Mouse (Mus musculus): ENCODE results near the gene Col13a1. TPM values are rescaled to one million over a fixed set of nuclear protein-coding genes. Genes with fewer than 3 reads are reported as not detected.

Gene Col13a1
- polyA plus RNA-seq, 1 experiment from 2014 or later, result 1.2 TPM

DNA sequence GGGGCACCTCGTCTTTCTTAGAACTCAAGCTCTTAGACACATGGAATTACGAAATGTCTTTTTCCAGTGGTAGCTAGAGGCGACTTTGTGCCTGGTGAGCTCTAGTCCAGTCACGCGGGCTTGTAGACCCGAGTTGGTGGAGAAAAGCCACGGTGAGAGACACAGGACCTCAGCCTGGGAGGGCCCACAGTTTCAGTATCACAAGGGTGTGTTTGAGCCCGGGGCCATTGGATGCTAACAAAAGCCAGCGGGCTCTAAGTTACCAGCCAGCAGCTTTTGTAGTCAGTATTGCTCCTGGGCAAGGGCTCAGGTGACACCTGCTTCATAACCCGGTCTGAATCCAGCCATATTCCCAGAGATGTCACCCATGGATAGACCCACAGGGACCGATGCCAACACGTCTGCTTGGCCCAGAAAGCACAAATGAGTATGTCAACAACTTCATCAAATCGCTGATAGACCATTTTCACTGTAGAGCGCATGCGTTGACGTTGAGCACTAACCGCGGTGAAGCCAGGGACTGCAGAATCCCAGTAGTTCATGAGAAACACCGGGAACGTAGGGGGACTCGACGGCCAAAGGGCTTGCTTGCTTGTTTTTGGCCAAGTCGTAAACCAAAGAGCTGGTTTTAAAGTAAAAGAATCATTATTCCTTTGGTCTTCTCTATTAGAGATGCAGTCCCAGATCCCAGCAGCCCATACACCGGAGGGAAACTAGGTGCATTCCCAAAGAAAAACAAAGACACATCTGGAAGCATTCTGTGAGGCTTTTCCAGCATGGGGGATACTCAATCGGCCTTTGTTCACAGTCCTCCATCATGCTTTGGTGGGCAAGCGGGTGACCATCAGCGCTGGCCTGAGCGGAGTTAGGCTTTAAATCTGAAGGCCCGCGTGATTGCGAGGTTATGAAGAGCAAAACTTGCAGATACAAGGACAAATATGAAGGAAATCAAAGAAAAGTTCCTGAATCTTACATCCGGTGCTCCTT, 150.7 kb downstream of the Col13a1 start:
- Histone ChIP-seq H3K36me3 (ENCODE audit: control insufficient read depth, insufficient read depth, low read length) (no peaks in the 10 kb centered on the region), H3K9ac (ENCODE audit: low read length) (no peak overlapping the region), H3K4me2 (ENCODE audit: low read depth, low read length, severe bottlenecking) (no peak overlapping the region), H3K4me3 (ENCODE audit: low read depth, low read length) (no peak overlapping the region), H3K9me3 (ENCODE audit: control insufficient read depth, low read length) (no peaks in the 10 kb centered on the region), H3K4me1 (replicated peaks; ENCODE audit: control insufficient read depth, insufficient read depth, low read length) (peaks cover 4% of the 10 kb centered on the region), H3K27me3 (ENCODE audit: control insufficient read depth, insufficient read depth, low read length) (no peaks in the 10 kb centered on the region), H3K27ac (ENCODE audit: low read depth, low read length) (no peak overlapping the region)
- DNase-seq (ENCODE audit: low spot score), result no peak
- WGBS, result 84% methylated on average over 32 of the region's 32 CpGs
- ATAC-seq (replicated peaks; ENCODE audit: low FRiP score), result no peak

DNA sequence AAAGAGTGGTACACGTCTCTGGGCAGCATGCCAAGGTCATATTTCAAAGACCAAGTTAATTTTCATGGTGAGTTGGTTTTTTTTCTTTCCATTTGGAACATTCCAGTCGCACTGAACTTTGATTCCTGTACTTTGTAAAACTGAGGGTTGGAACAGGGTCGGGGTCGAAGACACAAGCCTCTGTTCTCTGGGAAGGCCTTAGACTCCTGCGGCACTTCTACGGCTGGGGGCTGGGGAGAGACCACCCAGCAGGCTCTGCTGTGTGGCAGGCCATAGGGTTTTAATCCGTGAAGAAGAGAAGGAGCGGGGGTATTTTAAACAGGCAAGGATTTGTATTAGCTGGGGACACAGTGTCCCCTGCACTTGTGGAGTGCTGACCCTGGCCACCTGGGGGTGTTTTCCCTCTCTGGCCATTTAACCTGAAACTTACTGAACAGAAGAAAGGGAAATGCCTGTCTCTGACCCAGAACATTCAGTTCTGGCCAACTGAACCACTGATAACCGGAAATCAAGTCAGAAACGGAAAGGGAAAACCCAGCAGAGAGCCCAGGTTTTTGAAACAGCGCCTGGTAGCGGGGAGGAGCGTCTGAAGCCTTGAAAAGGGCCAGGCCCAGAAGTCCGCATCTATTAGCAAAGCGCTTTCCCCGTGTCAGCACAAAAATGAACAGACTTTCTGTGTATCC, 152.0 kb downstream of the Col13a1 start:
- H3K9ac ChIP-seq (ENCODE audit: low read length), result no peak overlapping the region
- DNase-seq (ENCODE audit: low spot score), result no peak
- no peak for ATAC-seq (replicated peaks; ENCODE audit: low FRiP score)
- H3K4me3 ChIP-seq (ENCODE audit: low read depth, low read length), result no peak overlapping the region
- WGBS, result 20% methylated on average over 16 of the region's 16 CpGs
- H3K9me3 ChIP-seq (ENCODE audit: control insufficient read depth, low read length), result no peaks in the 10 kb centered on the region
- no peaks in the 10 kb centered on the region for H3K27me3 ChIP-seq (ENCODE audit: control insufficient read depth, insufficient read depth, low read length)
- H3K4me1 ChIP-seq (replicated peaks; ENCODE audit: control insufficient read depth, insufficient read depth, low read length), result peaks cover 4% of the 10 kb centered on the region
- peak overlapping the region; percentile 21; the same call in 1 of the 2 replicates for H3K27ac ChIP-seq (ENCODE audit: low read depth, low read length)
- H3K4me2 ChIP-seq (ENCODE audit: low read depth, low read length, severe bottlenecking), result no peak overlapping the region
- no peaks in the 10 kb centered on the region for H3K36me3 ChIP-seq (ENCODE audit: control insufficient read depth, insufficient read depth, low read length)

DNA sequence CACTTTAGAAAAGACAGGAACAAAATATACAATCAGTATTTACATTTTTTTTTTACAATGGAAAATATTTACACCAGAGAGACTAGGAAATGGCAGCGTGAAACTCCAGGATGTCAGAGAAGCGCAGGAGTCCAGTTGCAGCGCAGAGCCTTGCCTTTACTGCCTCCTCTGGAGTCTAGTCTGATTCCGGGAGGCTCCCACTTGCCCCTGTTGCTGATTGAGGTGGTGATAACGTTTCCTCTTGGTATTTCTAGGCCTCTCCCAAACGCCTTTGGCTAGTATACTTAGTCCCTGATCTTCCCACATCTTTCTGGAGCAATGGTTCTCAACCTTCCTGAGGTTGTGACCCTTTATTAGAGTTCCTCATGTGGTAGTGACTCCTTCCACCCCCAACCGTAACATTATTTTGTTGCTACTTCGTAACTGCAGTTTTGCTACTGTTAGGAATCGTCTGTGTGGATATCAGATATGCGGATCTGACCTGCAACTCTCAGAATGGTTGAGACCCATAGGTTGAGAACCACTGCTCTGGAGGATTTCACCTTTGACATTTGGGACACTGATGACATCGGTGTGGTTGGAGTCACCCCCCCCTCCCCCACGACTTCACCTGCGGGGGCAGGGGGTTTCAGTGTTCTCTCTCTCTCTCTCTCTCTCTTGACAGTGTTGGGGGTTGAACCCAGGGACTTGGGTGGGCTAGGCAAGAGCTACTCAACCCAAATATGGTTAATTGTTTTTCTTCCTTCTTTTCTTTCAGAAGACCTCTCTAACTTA, 152.7 kb downstream of the Col13a1 start:
- no peak overlapping the region for H3K9ac ChIP-seq (ENCODE audit: low read length)
- H3K4me2 ChIP-seq (ENCODE audit: low read depth, low read length, severe bottlenecking), result no peak overlapping the region
- ATAC-seq (replicated peaks; ENCODE audit: low FRiP score) (no peak), DNase-seq (ENCODE audit: low spot score) (no peak)
- H3K9me3 ChIP-seq (ENCODE audit: control insufficient read depth, low read length), result no peaks in the 10 kb centered on the region
- no peaks in the 10 kb centered on the region for H3K36me3 ChIP-seq (ENCODE audit: control insufficient read depth, insufficient read depth, low read length)
- 67% methylated on average over 13 of the region's 13 CpGs for WGBS
- H3K4me3 ChIP-seq (ENCODE audit: low read depth, low read length), result no peak overlapping the region
- H3K27ac ChIP-seq (ENCODE audit: low read depth, low read length), result no peak overlapping the region
- H3K4me1 ChIP-seq (replicated peaks; ENCODE audit: control insufficient read depth, insufficient read depth, low read length), result peaks cover 4% of the 10 kb centered on the region
- H3K27me3 ChIP-seq (ENCODE audit: control insufficient read depth, insufficient read depth, low read length), result no peaks in the 10 kb centered on the region

DNA sequence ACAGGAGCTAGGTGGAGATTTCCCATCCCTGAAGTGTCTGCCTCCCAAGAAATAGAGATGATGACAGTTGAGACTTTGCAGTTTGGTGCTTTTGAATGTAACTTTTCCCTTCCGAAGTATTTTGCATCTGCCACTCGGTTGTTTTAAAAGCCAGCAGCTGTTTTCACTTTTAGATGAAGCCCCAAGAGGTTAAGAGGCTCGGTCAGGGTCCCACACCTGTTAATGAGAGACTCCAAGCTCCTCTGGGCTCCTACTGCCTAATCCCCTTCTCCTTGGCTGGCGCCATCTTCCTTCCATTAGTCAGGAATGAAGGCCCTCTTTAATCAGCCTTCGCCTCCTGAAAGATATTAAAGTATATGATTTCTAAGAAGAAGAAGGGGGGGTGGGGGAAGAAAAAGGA, 153.4 kb downstream of the Col13a1 start:
- no peak overlapping the region for H3K27ac ChIP-seq (ENCODE audit: low read depth, low read length)
- no peak for ATAC-seq (replicated peaks; ENCODE audit: low FRiP score)
- WGBS, result 44% methylated on average over 5 of the region's 5 CpGs

DNA sequence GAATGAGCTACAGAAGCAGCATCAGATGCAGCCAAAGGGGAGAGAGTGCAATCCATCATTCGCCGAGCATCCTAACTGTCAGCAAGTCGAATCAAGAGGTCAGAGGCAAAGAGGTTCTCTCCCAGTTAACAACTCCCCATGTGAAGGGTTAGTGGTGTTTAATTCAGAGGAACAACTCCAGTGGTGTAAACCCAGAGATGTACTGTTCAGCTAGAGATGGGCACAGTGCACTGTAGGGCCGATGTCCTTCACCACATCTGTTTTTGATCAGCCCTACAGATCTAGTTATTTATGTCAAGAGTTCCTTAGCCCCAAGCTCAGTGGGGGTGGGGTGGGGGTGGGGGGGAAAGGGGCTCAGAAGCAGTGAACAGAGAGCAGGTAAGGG, 155.2 kb downstream of the Col13a1 start:
- Histone ChIP-seq H3K9ac (ENCODE audit: low read length) (no peak overlapping the region), H3K36me3 (ENCODE audit: control insufficient read depth, insufficient read depth, low read length) (no peaks in the 10 kb centered on the region), H3K27ac (ENCODE audit: low read depth, low read length) (no peak overlapping the region), H3K4me2 (ENCODE audit: low read depth, low read length, severe bottlenecking) (no peak overlapping the region), H3K9me3 (ENCODE audit: control insufficient read depth, low read length) (no peaks in the 10 kb centered on the region), H3K4me3 (ENCODE audit: low read depth, low read length) (no peak overlapping the region), H3K27me3 (ENCODE audit: control insufficient read depth, insufficient read depth, low read length) (no peaks in the 10 kb centered on the region), H3K4me1 (replicated peaks; ENCODE audit: control insufficient read depth, insufficient read depth, low read length) (peaks cover 4% of the 10 kb centered on the region)
- DNase-seq (ENCODE audit: low spot score) (no peak), ATAC-seq (replicated peaks; ENCODE audit: low FRiP score) (no peak)
- WGBS, result 75% methylated on average over 4 of the region's 4 CpGs

More for the DNA sequence above, 153.4 kb downstream of the Col13a1 start:
- no peaks in the 10 kb centered on the region for H3K27me3 ChIP-seq (ENCODE audit: control insufficient read depth, insufficient read depth, low read length)
- H3K4me3 ChIP-seq (ENCODE audit: low read depth, low read length), result no peak overlapping the region
- H3K9ac ChIP-seq (ENCODE audit: low read length), result no peak overlapping the region
- H3K4me2 ChIP-seq (ENCODE audit: low read depth, low read length, severe bottlenecking), result no peak overlapping the region
- no peaks in the 10 kb centered on the region for H3K36me3 ChIP-seq (ENCODE audit: control insufficient read depth, insufficient read depth, low read length)
- H3K4me1 ChIP-seq (replicated peaks; ENCODE audit: control insufficient read depth, insufficient read depth, low read length), result peaks cover 4% of the 10 kb centered on the region
- no peak for DNase-seq (ENCODE audit: low spot score)
- H3K9me3 ChIP-seq (ENCODE audit: control insufficient read depth, low read length), result no peaks in the 10 kb centered on the region

DNA sequence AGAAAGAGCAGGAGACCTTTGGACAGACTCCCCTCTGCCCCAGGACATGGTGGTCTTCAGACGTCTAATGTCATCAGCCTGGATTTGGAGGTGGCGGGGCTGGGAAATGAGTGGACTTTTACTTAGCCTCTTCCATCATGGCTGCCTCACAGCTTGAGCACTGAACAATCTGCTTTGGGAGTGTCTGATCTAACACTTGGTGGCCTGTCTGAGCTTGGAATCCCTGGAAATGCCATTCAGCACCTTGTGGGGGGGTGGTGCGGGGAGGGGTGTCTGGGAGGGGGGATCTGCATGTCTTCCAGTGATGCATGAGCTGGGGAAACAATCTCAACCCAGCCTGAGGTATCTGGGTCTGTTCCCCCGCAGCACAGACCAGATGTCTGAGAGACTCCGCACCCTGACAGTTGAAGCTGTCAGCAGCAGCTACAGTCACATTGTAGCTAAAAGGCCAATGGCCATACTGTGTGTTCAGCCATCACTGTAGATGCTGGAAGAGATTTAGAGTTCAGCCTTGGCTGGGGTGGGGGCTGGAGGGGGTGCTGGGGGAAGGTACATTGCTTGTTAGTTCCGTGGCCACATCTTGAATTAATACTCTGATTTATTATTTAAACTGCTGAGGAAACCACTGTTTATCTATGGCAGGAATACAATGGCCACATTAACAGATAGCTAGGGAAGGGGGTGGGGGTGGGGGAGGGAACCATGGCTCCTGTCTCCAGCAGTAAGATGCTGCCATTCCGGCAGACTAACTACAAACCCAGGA, 155.8 kb downstream of the Col13a1 start:
- Histone ChIP-seq H3K27ac (ENCODE audit: low read depth, low read length) (no peak overlapping the region), H3K9me3 (ENCODE audit: control insufficient read depth, low read length) (no peaks in the 10 kb centered on the region), H3K9ac (ENCODE audit: low read length) (no peak overlapping the region), H3K36me3 (ENCODE audit: control insufficient read depth, insufficient read depth, low read length) (no peaks in the 10 kb centered on the region), H3K4me3 (ENCODE audit: low read depth, low read length) (no peak overlapping the region), H3K4me2 (ENCODE audit: low read depth, low read length, severe bottlenecking) (no peak overlapping the region), H3K27me3 (ENCODE audit: control insufficient read depth, insufficient read depth, low read length) (no peaks in the 10 kb centered on the region), H3K4me1 (replicated peaks; ENCODE audit: control insufficient read depth, insufficient read depth, low read length) (peaks cover 4% of the 10 kb centered on the region)
- 71% methylated on average over 7 of the region's 7 CpGs for WGBS
- no peak for DNase-seq (ENCODE audit: low spot score)
- ATAC-seq (replicated peaks; ENCODE audit: low FRiP score), result no peak

DNA sequence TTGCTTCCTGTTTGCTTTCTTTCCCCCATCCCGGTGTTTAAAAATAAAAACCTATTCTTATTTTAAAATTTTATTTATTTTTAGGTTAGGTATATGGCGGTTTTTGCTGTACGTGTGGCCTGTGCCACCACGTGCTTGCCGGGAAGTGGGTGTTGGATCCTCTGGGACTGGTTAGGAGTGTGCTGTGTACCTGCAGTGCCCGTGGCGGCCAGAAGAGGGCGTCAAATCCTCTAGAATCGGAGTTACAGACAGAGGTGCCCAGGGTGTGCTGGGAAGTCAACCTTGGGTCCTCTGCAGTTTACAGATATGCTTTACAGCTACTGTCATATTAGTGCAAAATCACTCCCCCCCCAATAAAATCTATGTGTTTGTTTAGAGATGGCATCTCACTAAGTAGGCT, 158.9 kb downstream of the Col13a1 start:
- no peak overlapping the region for H3K9ac ChIP-seq (ENCODE audit: low read length)
- no peak overlapping the region for H3K27ac ChIP-seq (ENCODE audit: low read depth, low read length)
- no peak for ATAC-seq (replicated peaks; ENCODE audit: low FRiP score)
- no peaks in the 10 kb centered on the region for H3K27me3 ChIP-seq (ENCODE audit: control insufficient read depth, insufficient read depth, low read length)
- 64% methylated on average over 9 of the region's 9 CpGs for WGBS
- DNase-seq (ENCODE audit: low spot score), result no peak
- no peaks in the 10 kb centered on the region for H3K4me1 ChIP-seq (replicated peaks; ENCODE audit: control insufficient read depth, insufficient read depth, low read length)
- no peak overlapping the region for H3K4me2 ChIP-seq (ENCODE audit: low read depth, low read length, severe bottlenecking)
- no peaks in the 10 kb centered on the region for H3K36me3 ChIP-seq (ENCODE audit: control insufficient read depth, insufficient read depth, low read length)
- H3K4me3 ChIP-seq (ENCODE audit: low read depth, low read length), result no peak overlapping the region
- H3K9me3 ChIP-seq (ENCODE audit: control insufficient read depth, low read length), result no peaks in the 10 kb centered on the region

DNA sequence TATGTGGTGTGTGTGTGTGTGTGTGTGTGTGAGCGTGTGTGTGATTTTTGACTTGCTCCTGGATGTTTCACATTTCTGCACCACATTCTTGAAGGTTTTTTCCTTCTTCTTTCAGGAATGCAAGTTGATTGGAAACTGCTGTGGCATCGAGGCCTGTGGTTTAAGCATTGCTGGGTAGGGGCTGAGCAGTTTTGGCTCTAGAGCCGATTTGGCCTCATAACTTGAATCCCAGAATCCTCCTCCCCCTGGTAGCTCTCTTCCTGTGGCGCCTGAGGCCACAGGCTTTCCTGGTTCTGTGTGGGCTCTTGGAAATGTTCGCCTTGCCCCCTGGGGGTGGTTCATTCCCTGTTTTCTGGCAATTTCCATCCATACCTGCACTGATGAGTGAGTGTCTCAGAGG, 166.9 kb downstream of the Col13a1 start:
- no peak overlapping the region for H3K4me3 ChIP-seq (ENCODE audit: low read depth, low read length)
- H3K9me3 ChIP-seq (ENCODE audit: control insufficient read depth, low read length), result no peaks in the 10 kb centered on the region
- no peak overlapping the region for H3K27ac ChIP-seq (ENCODE audit: low read depth, low read length)
- H3K9ac ChIP-seq (ENCODE audit: low read length), result no peak overlapping the region
- 63% methylated on average over 5 of the region's 5 CpGs for WGBS
- no peaks in the 10 kb centered on the region for H3K36me3 ChIP-seq (ENCODE audit: control insufficient read depth, insufficient read depth, low read length)
- no peak for ATAC-seq (replicated peaks; ENCODE audit: low FRiP score)
- DNase-seq (ENCODE audit: low spot score), result no peak
- H3K27me3 ChIP-seq (ENCODE audit: control insufficient read depth, insufficient read depth, low read length), result no peaks in the 10 kb centered on the region
- no peaks in the 10 kb centered on the region for H3K4me1 ChIP-seq (replicated peaks; ENCODE audit: control insufficient read depth, insufficient read depth, low read length)
- no peak overlapping the region for H3K4me2 ChIP-seq (ENCODE audit: low read depth, low read length, severe bottlenecking)

Measured in forebrain, embryonic 11.5 days (tissue).